Mouse (Mus musculus) liver, adult 2 months (tissue): ENCODE results near the gene Atp6ap1. TPM values are rescaled to one million over a fixed set of nuclear protein-coding genes. Genes with fewer than 3 reads are reported as not detected.
A peak's percentile ranks its signal among the peaks of the same experiment; 100 is the strongest.

Source experiments
- DNase-seq: peaks from one replicate; pipeline ENCODE4 v3.0.0-alpha.2; 2011; ENCODE audit warnings: low read depth, low spot score; ENCODE audit errors: extremely low read depth
- H3K27ac ChIP-seq: fragments of 200-500 bp; replicated peaks from 2 replicates; pipeline ENCODE4 v1.5.1; 2012; ENCODE audit warnings: low read depth, mild to moderate bottlenecking, control low read depth, inconsistent platforms, low read length; ENCODE audit not compliant: insufficient read depth
- H3K27me3 ChIP-seq: fragments of 200-500 bp; 2 replicates; pipeline ENCODE4 v1.6.1; 2012; ENCODE audit warnings: mild to moderate bottlenecking, moderate library complexity, low read length, inconsistent platforms; ENCODE audit not compliant: control insufficient read depth, insufficient read depth
- H3K36me3 ChIP-seq: fragments of 200-500 bp; 2 replicates; pipeline ENCODE4 v1.6.1; 2012; ENCODE audit warnings: low read length, inconsistent platforms; ENCODE audit not compliant: control insufficient read depth, insufficient read depth
- H3K4me1 ChIP-seq: fragments of 200-500 bp; 2 replicates; pipeline ENCODE4 v1.6.1; 2011; ENCODE audit warnings: low read length; ENCODE audit not compliant: control insufficient read depth, insufficient read depth
- H3K4me3 ChIP-seq: fragments of 200-500 bp; 2 replicates; pipeline ENCODE4 v1.5.1; 2011; ENCODE audit warnings: low read depth, mild to moderate bottlenecking, control low read depth, low read length, moderate library complexity; ENCODE audit not compliant: insufficient read depth
- H3K79me2 ChIP-seq: fragments of 200-500 bp; 2 replicates; pipeline ENCODE4 v1.6.1; 2012; ENCODE audit warnings: inconsistent platforms, mild to moderate bottlenecking, low read length, moderate library complexity; ENCODE audit not compliant: control insufficient read depth, insufficient read depth
- H3K9ac ChIP-seq: fragments of 200-500 bp; 2 replicates; pipeline ENCODE4 v1.6.1; 2012; ENCODE audit warnings: low read depth, mild to moderate bottlenecking, control low read depth, inconsistent platforms, low read length
- CTCF ChIP-seq: fragments of 200-500 bp; IDR thresholded peaks from 2 replicates; pipeline ENCODE4 v1.5.1; 2011; ENCODE audit warnings: low read depth, low read length, control low read depth
- POLR2A ChIP-seq: fragments of 200-500 bp; IDR thresholded peaks from 2 replicates; pipeline ENCODE4 v1.6.1; 2011; ENCODE audit warnings: low read length, control low read depth; ENCODE audit not compliant: insufficient read depth; ENCODE audit errors: extremely low read depth
- WGBS: fragments of 180-500 bp; shearing (Covaris S2); methylation state at CpG from one replicate; pipeline ENCODE4 v1.1.7; 2018; 5-methylcytosine and 5-hydroxymethylcytosine counted together
- polyA plus RNA-seq: library from polyadenylated mRNA; depleted of rRNA; stranded (reverse); fragments of >200 nt; gene quantifications from 2 replicates; pipeline ENCODE4 v1.2.3, GENCODE M21; 2012
- total RNA-seq: library from RNA; depleted of rRNA; stranded (reverse); fragments of >200 nt; gene quantifications from 2 replicates; pipeline ENCODE4 v1.2.3, GENCODE M21; 2014

Atp6ap1 gene
- total and polyA plus RNA-seq, 2 experiments: 53.1 to 150 TPM

GRCm38 (mm10) chrX:74293431-74293830 is 3.5 kb upstream of the Atp6ap1 start:
- no peak for TF ChIP-seq POLR2A
- no peak for TF ChIP-seq CTCF
- Histone ChIP-seq H3K4me3 (no peak overlapping the region), H3K36me3 (peaks cover 4% of the 10 kb centered on the region; the same call in 1 of the 2 replicates), H3K4me1 (peaks cover 3% of the 10 kb centered on the region; the same call in 1 of the 2 replicates), H3K79me2 (peaks cover 4% of the 10 kb centered on the region; the same call in 1 of the 2 replicates), H3K27me3 (no peaks in the 10 kb centered on the region), H3K27ac (no peak overlapping the region), H3K9ac (no peak overlapping the region)
- WGBS: 87% methylated on average over 4 of the region's 4 CpGs
- no peak for DNase-seq

- H3K4me1 ChIP-seq: peaks cover 3% of the 10 kb centered on the region; the same call in 1 of the 2 replicates
- peaks cover 4% of the 10 kb centered on the region; the same call in 1 of the 2 replicates for H3K79me2 ChIP-seq
- 100% methylated on average over 1 of the region's 1 CpGs for WGBS
- TF ChIP-seq POLR2A (no peak), CTCF (no peak)
- no peak overlapping the region for H3K4me3 ChIP-seq
- no peak overlapping the region for H3K9ac ChIP-seq
- H3K27me3 ChIP-seq: no peaks in the 10 kb centered on the region
- no peak overlapping the region for H3K27ac ChIP-seq
- no peak for DNase-seq
- peaks cover 22% of the 10 kb centered on the region for H3K36me3 ChIP-seq
Measured at GRCm38 (mm10) chrX:74298348-74298747, 1.5 kb downstream of the Atp6ap1 start.

DNA sequence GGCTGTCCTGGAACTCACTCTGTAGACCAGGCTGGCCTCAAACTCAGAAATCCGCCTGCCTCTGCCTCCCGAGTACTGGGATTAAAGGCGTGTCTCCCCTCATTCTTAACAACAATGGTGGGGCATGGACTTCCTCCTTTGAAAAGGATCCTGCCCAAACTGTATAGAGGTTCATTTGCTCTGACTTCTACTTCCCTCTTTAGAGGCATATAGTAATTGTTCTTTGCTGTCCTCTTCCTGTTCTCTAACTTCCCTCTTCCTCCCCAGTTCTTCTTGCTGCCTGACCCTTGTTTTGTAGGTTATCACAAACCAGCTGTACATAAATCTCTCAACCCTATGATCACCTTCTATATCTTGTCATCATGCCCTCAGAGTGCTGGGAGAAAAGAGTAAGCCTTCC is 2.8 kb downstream of the Atp6ap1 start:
- H3K9ac ChIP-seq: no peak overlapping the region
- H3K27ac ChIP-seq: no peak overlapping the region
- no peak for DNase-seq
- peaks cover 4% of the 10 kb centered on the region; the same call in 1 of the 2 replicates for H3K79me2 ChIP-seq
- H3K27me3 ChIP-seq: no peaks in the 10 kb centered on the region
- WGBS: 77% methylated on average over 3 of the region's 3 CpGs
- TF ChIP-seq POLR2A (no peak), CTCF (no peak)
- H3K4me1 ChIP-seq: peaks cover 3% of the 10 kb centered on the region; the same call in 1 of the 2 replicates
- H3K4me3 ChIP-seq: no peak overlapping the region
- H3K36me3 ChIP-seq: peaks cover 25% of the 10 kb centered on the region

GRCm38 (mm10) chrX:74304867-74305700 is 8.2 kb downstream of the Atp6ap1 start, which contains the start of gene Gdi1:
Gdi1 (plus strand) TSS chrX:74304998.
- H3K9ac ChIP-seq: peak within 1 kb of the TSS; percentile 96
- under 1% methylated on average over 40 of the region's 41 CpGs for WGBS
- no peaks in the 10 kb centered on the region; the same call in 1 of the 2 replicates for H3K4me1 ChIP-seq
- no peaks in the 10 kb centered on the region for H3K27me3 ChIP-seq
- H3K4me3 ChIP-seq: peak within 1 kb of the TSS; percentile 74
- H3K27ac ChIP-seq: peak within 1 kb of the TSS; percentile 92
- peaks cover 47% of the 10 kb centered on the region for H3K36me3 ChIP-seq
- DNase-seq: peak; percentile 55
- peak; percentile 61; the same call in 1 of the 2 replicates for TF ChIP-seq POLR2A
- peak; percentile 12; the same call in 1 of the 2 replicates for TF ChIP-seq CTCF
- peaks cover 5% of the 10 kb centered on the region; the same call in 1 of the 2 replicates for H3K79me2 ChIP-seq

DNA sequence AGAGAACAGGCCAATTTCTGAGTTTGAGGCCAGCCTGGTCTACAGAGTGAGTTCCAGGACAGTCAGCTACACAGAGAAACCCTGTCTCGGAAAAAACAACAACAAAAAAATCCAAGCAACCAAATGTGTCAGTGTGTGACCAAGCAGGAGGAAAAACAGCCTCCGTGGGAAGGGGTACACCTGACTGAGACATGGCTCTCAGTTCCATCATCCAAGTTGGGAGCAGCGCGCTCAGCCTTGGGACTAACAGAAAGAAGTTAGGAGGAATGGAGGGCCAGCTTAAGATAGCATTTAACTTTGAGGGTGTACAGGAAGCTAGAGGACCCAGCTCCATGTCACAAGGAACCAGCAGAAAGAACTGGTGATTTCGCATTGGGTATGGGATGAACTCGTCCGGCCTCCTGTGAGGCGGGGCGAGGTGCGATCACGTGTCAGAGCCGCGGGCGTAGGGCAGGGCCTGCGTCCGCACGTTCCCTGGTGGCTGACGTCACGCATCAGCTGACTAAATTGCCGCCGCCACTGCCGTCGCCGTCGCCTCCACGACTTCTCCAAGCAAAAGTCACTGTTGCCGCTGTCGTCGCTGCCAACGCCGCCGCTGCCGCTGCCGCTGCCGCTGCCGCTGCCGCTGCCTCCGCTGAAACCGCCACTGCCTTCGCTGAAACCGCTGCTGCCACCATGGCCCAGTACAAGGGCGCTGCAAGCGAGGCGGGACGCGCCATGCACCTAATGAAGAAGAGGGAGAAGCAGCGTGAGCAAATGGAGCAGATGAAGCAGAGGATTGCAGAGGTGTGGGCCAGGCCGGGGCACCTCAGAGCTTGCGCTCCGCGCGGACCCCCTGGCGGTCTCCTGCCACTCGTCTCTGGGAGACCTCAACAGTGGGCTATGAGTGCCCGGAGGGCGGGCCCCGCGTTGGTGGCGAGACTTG is 15.9 kb downstream of the Atp6ap1 start, which contains the start of gene Fam50a:
Gene Fam50a (plus strand): TSS at position 494 of the 925 bp plus-strand sequence.
- Histone ChIP-seq H3K36me3 (peaks cover 23% of the 10 kb centered on the region), H3K27ac (peak within 1 kb of the TSS; percentile 80), H3K9ac (peak within 1 kb of the TSS; percentile 99), H3K79me2 (no peaks in the 10 kb centered on the region), H3K27me3 (no peaks in the 10 kb centered on the region), H3K4me3 (peak within 1 kb of the TSS; percentile 92), H3K4me1 (no peaks in the 10 kb centered on the region)
- TF ChIP-seq POLR2A (0 out of 2 replicates have a peak, but pooled peaks have one; percentile 46), CTCF (no peak)
- peak; percentile 77 for DNase-seq
- WGBS: 1% methylated on average over 52 of the region's 59 CpGs
